Mouse (Mus musculus) urinary bladder, postnatal 25 days (tissue): ENCODE results near the gene Olfr239.
"Not testable (repeated sequence)": the region's sequence is repeated elsewhere in the genome, so short reads cannot be mapped to it uniquely, and the experiment has no call there.

Experiments used
- DNase-seq: peaks from one replicate; pipeline ENCODE4 v3.0.0; 2022; ENCODE audit warnings: low spot score

Gene Olfr239

GRCm38 (mm10) chr17:33191002-33191401, at the start of gene Olfr239:
Gene Olfr239, plus strand, starts transcription at chr17:33191302.
- DNase-seq = not testable (repeated sequence)

GRCm38 (mm10) chr17:33168147-33168546, 23.0 kb upstream of the Olfr239 start, which contains the start of gene Olfr55:
Gene Olfr55, plus strand, starts transcription at chr17:33168447.
- DNase-seq = not testable (repeated sequence)

DNA sequence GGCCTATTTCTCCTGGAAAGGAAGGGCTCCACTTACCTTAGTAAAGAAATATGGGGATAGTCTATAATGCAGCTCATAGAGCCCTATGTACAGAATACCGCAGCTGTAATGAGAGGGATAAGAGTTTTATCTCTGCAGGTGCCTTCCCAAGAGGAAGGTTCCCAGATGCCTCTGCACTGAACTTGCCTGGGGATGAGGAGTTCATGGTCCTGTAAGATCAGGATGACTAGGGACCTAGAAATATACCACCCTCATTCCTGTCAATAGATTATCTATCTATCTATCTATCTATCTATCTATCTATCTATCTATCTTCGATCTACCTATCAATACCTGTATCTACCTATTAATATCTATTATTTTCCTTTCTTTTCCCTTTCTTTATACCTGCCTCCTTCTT, 30.5 kb downstream of the Olfr239 start, which contains the start of gene Olfr1564:
Gene Olfr1564, minus strand, starts transcription at position 101 of the 400 bp plus-strand sequence.
- DNase-seq = no peak

- DNase-seq = not testable (repeated sequence)
Observed at GRCm38 (mm10) chr17:33236646-33237045, 45.5 kb downstream of the Olfr239 start.
